Mouse (Mus musculus) spleen, adult 2 months (tissue): ENCODE results near the gene Ints11.

Experiments
- CTCF ChIP-seq: fragments of 200-500 bp; IDR thresholded peaks from 2 replicates; pipeline ENCODE4 v1.5.1; 2011; ENCODE audit warnings: mild to moderate bottlenecking, inconsistent platforms; ENCODE audit not compliant: insufficient read depth, insufficient read length, insufficient replicate concordance; ENCODE audit errors: extremely low read depth
- POLR2A ChIP-seq: fragments of 200-500 bp; IDR thresholded peaks from 2 replicates; pipeline ENCODE4 v1.6.1; 2011; ENCODE audit warnings: low read depth, low read length, inconsistent platforms

DNA sequence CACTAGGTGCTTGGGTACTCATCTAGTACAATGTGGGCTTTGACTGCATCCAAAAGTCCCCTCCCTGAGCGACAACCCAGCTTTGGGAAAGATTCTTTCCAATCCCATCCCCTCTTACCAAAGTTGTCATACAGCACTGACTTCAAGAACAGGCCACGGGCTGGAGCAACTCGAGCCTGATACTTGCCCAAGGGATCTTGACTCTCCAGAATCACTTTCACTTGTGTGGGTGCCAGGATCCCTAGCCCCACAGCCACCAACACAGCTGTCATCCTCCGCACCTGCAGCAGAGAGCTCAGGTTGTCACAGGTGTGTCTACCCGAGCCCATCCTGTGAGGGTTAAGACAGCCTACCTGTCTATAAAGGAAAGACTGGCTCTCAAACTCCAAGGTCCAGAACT is 20.0 kb downstream of the Ints11 start:
- TF ChIP-seq CTCF (no peak), POLR2A (no peak)
